20 mouse cellular contexts compared by ENCODE assay signal in the genomic region with DNA sequence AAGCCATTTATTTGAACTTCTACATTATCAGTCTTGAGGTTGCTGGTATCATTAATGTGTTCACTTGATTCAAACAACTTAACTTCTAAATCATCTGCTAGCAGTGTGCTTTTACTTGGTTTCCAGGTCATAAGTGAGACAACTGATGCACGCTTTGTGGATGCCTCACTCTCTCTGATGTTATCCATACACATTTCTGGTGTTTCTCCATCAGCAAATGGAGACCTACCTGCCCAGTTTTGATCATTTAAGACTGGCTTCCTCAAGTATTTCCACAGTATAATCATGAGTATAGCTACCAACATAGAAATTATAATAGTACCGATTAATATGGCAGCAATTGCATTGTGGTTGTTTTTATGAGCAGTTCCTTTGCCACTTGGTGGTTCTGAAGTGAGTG. TPM values are rescaled to one million over a fixed set of nuclear protein-coding genes. Genes with fewer than 3 reads are reported as not detected.
A peak's percentile ranks its signal among the peaks of the same experiment; 100 is the strongest.
DNase-seq lines count a peak whose midpoint lies in the region; ATAC-seq and TF ChIP-seq lines count a peak whose summit lies in the region.
"Had no signal": no experiment of that assay in that cellular context is flagged by ENCODE, and none has a peak within 500 bp of the region (broad histone marks: within the 10 kb centered on the region; RNA-seq: fewer than 3 reads in every experiment).

No protein-coding gene starts in this region.

- no peaks in the 10 kb centered on the region for H3K9me3 ChIP-seq in midbrain, embryonic 11.5 days (ENCODE audit: control insufficient read depth, low read length)
- H3K9me3 ChIP-seq in midbrain, embryonic 10.5 days (replicated peaks) = no peaks in the 10 kb centered on the region
- H3K9me3 ChIP-seq in MEL (replicated peaks; ENCODE audit: insufficient read depth, low read length) = no peaks in the 10 kb centered on the region
- H3K9me3 ChIP-seq: G1E had no signal

- ATAC-seq in midbrain, embryonic 11.5 days (ENCODE audit: low FRiP score) = no peak
- ATAC-seq: activated CD4-positive, CD25-positive, alpha-beta regulatory T cell, adult 4 months; CD4-positive, CD25-positive, alpha-beta regulatory T cell, adult 4 months; Patski had no signal

- H3K4me2 ChIP-seq in midbrain, embryonic 11.5 days = no peak overlapping the region

- H3K79me2 ChIP-seq in MEL (ENCODE audit: control insufficient read depth, insufficient read depth, low read length, poor library complexity) = peaks cover 30% of the 10 kb centered on the region

- no peaks in the 10 kb centered on the region for H3K36me3 ChIP-seq in midbrain, embryonic 11.5 days (ENCODE audit: control insufficient read depth, insufficient read depth, low read length)
- peaks cover 2% of the 10 kb centered on the region; the same call in 1 of the 2 replicates for H3K36me3 ChIP-seq in midbrain, embryonic 10.5 days
- H3K36me3 ChIP-seq in MEL (ENCODE audit: control insufficient read depth in 1 of 2, insufficient read depth in 2 of 2, low read length in 2 of 2) = peaks cover 28 to 54% of the 10 kb centered on the region in 2 experiments

- H3K27ac ChIP-seq in midbrain, embryonic 11.5 days (ENCODE audit: low read depth, low read length) = no peak overlapping the region
- no peak overlapping the region for H3K27ac ChIP-seq in midbrain, embryonic 10.5 days (replicated peaks)
- no peak overlapping the region for H3K27ac ChIP-seq in MEL (ENCODE audit: control insufficient read depth, low read depth, low read length)

- WGBS in midbrain, embryonic 11.5 days = 93% methylated on average over 2 of the region's 2 CpGs
- 98% methylated on average over 2 of the region's 2 CpGs for WGBS in midbrain, embryonic 10.5 days

- H3K9ac ChIP-seq in midbrain, embryonic 11.5 days (ENCODE audit: low read length) = no peak overlapping the region
- H3K9ac ChIP-seq in MEL (ENCODE audit: control insufficient read depth, low read depth, low read length, poor library complexity, severe bottlenecking) = no peak overlapping the region

- no peak for TF ChIP-seq RAD21 in MEL (IDR thresholded peaks at IDR 0.05; ENCODE audit: low read depth, low read length)

- peak in 1 of 2 experiments; percentile 24; a peak in 1 of 4 replicates for TF ChIP-seq POLR2A in MEL (IDR thresholded peaks at IDR 0.05; ENCODE audit: control insufficient read depth in 1 of 2, insufficient read depth in 1 of 2, low read depth in 1 of 2, low read length in 2 of 2, poor library complexity in 1 of 2)

- TF ChIP-seq CTCF in MEL (IDR thresholded peaks at IDR 0.05 in 2 of 3, conservative IDR thresholded peaks at IDR 0.05 in 1 of 3; ENCODE audit: control insufficient read depth in 1 of 3, insufficient read depth in 1 of 3, low read depth in 2 of 3, low read length in 3 of 3, poor library complexity in 1 of 3, severe bottlenecking in 1 of 3) = no peak

- no peak for TF ChIP-seq EP300 in MEL (IDR thresholded peaks at IDR 0.05; ENCODE audit: low read depth in 1 of 2, low read length in 2 of 2)

- DNase-seq in midbrain, embryonic 11.5 days (ENCODE audit: low spot score, missing footprints) = peak; percentile 61
- DNase-seq in midbrain, embryonic 10.5 days (ENCODE audit: low spot score) = no peak
- no peak for DNase-seq in MEL (ENCODE audit: low read depth, low spot score)
- no peak for DNase-seq in thymus, postnatal 14 days
- DNase-seq: adrenal gland, adult 2 months; adrenal gland, adult 8-10 months; adrenal gland, postnatal 10 days; adrenal gland, postnatal 14 days; adrenal gland, postnatal 25 days; adrenal gland, postnatal 36 days; B cell, adult 2 months; cerebellum, adult 11 months; cerebellum, adult 11-12 months; cerebellum, adult 18-20 months had no signal

- H3K27me3 ChIP-seq in midbrain, embryonic 11.5 days (ENCODE audit: control insufficient read depth, insufficient read depth, low read length) = no peaks in the 10 kb centered on the region
- no peaks in the 10 kb centered on the region for H3K27me3 ChIP-seq in midbrain, embryonic 10.5 days (ENCODE audit: low read depth, poor library complexity, severe bottlenecking)
- no peaks in the 10 kb centered on the region for H3K27me3 ChIP-seq in MEL (ENCODE audit: control insufficient read depth in 1 of 2, insufficient read depth in 2 of 2, low read length in 2 of 2)
- H3K27me3 ChIP-seq: CH12.LX, Patski had no signal

- H3K4me3 ChIP-seq in midbrain, embryonic 11.5 days (ENCODE audit: low read depth, low read length) = no peak overlapping the region
- no peak overlapping the region for H3K4me3 ChIP-seq in midbrain, embryonic 10.5 days
- no peak overlapping the region for H3K4me3 ChIP-seq in MEL (ENCODE audit: control insufficient read depth in 1 of 2, insufficient read depth in 1 of 2, low read depth in 2 of 2, low read length in 2 of 2)

- H3K4me1 ChIP-seq in midbrain, embryonic 11.5 days (ENCODE audit: control insufficient read depth, insufficient read depth, low read length) = no peaks in the 10 kb centered on the region
- no peaks in the 10 kb centered on the region for H3K4me1 ChIP-seq in midbrain, embryonic 10.5 days
- H3K4me1 ChIP-seq in MEL (ENCODE audit: control insufficient read depth in 1 of 2, insufficient read depth in 2 of 2, low read length in 2 of 2) = peaks cover 17 to 36% of the 10 kb centered on the region in 2 experiments

TF ChIP-seq in MEL, 35 proteins besides CTCF, POLR2A, EP300 and RAD21:
- TF ChIP-seq ZMIZ1 (IDR thresholded peaks at IDR 0.05; ENCODE audit: low read depth, low read length) (peak; percentile 85), SIN3A (IDR thresholded peaks at IDR 0.05; ENCODE audit: low read length) (no peak)

RNA-seq across cellular contexts. Expression of gene Evi2b, which starts 7.8 kb away (rescaled TPM):
- 0.22 and 0.51 TPM in 2 replicates for polyA plus RNA-seq in midbrain, embryonic 11.5 days (2014; fragmentation: Nextera tagmentation; extraction: Ambion mirVana)
- 0.37 TPM in 1 of 2 replicates, not detected in the other for polyA plus RNA-seq in midbrain, embryonic 10.5 days (2016; fragmentation: Nextera tagmentation; extraction: Ambion mirVana)
- 8.1 and 13.0 TPM in 2 replicates for total RNA-seq in MEL (2012; rRNA removed)
- polyA plus RNA-seq in MEL (2012; ENCODE audit: insufficient read depth in 1 of 2, insufficient read length in 2 of 2, low read depth in 1 of 2, low replicate concordance in 2 of 2, missing spikeins in 1 of 2) = 10 to 100 TPM in 1 of 2 experiments, not detected in 1; 42.4 TPM
- total RNA-seq: ES-E14 had no signal

RNA-seq across cellular contexts. Expression of gene Omg, which starts 11.9 kb away (rescaled TPM):
- 1.9 TPM in 2 replicates for polyA plus RNA-seq in midbrain, embryonic 11.5 days (2014; fragmentation: Nextera tagmentation; extraction: Ambion mirVana)
- 0.28 and 0.29 TPM in 2 replicates for polyA plus RNA-seq in midbrain, embryonic 10.5 days (2016; fragmentation: Nextera tagmentation; extraction: Ambion mirVana)
- total RNA-seq in MEL (2012; rRNA removed) = not detected in 2 replicates
- under 1 TPM in 1 of 2 experiments, not detected in 1; 0.21 TPM for polyA plus RNA-seq in MEL (2012; ENCODE audit: insufficient read depth in 1 of 2, insufficient read length in 2 of 2, low read depth in 1 of 2, low replicate concordance in 2 of 2, missing spikeins in 1 of 2)
- polyA plus RNA-seq: activated CD4-positive, CD25-positive, alpha-beta regulatory T cell, adult 4 months; CD4-positive, CD25-positive, alpha-beta regulatory T cell, adult 4 months; G1E; Patski had no signal

RNA-seq across cellular contexts. Expression of gene Evi2, which starts 14.6 kb away (rescaled TPM):
- 0.83 and 0.84 TPM in 2 replicates for polyA plus RNA-seq in midbrain, embryonic 11.5 days (2014; fragmentation: Nextera tagmentation; extraction: Ambion mirVana)
- polyA plus RNA-seq in midbrain, embryonic 10.5 days (2016; fragmentation: Nextera tagmentation; extraction: Ambion mirVana) = 0.92 and 1.5 TPM in 2 replicates
- 0.15 and 0.46 TPM in 2 replicates for total RNA-seq in MEL (2012; rRNA removed)
- 1 to 10 TPM in 1 of 2 experiments, not detected in 1; 1.2 TPM for polyA plus RNA-seq in MEL (2012; ENCODE audit: insufficient read depth in 1 of 2, insufficient read length in 2 of 2, low read depth in 1 of 2, low replicate concordance in 2 of 2, missing spikeins in 1 of 2)
- total RNA-seq: adrenal gland, postnatal 14 days; adrenal gland, postnatal 25 days had no signal
- polyA plus RNA-seq: G1E, Patski had no signal

RNA-seq across cellular contexts. Expression of gene Evi2a, which starts 14.6 kb away (rescaled TPM):
- 3.0 and 4.6 TPM in 2 replicates for polyA plus RNA-seq in midbrain, embryonic 11.5 days (2014; fragmentation: Nextera tagmentation; extraction: Ambion mirVana)
- polyA plus RNA-seq in midbrain, embryonic 10.5 days (2016; fragmentation: Nextera tagmentation; extraction: Ambion mirVana) = 1.7 and 2.7 TPM in 2 replicates
- total RNA-seq in MEL (2012; rRNA removed) = 0.13 and 0.19 TPM in 2 replicates
- polyA plus RNA-seq in MEL (2012; ENCODE audit: insufficient read depth in 1 of 2, insufficient read length in 2 of 2, low read depth in 1 of 2, low replicate concordance in 2 of 2, missing spikeins in 1 of 2) = under 1 TPM in 1 of 2 experiments, not detected in 1; 0.18 TPM
